Mouse (Mus musculus) kidney, adult 2 months (tissue): Measurements from ENCODE around the gene Fam102b.

Source experiments
- CTCF ChIP-seq: fragments of 200-500 bp; conservative IDR thresholded peaks from 2 replicates; pipeline ENCODE4 v1.5.1; 2011; ENCODE audit warnings: low read depth, mild to moderate bottlenecking, control low read depth, low read length, moderate library complexity, mixed read lengths; ENCODE audit not compliant: insufficient read depth, insufficient read length
- POLR2A ChIP-seq: fragments of 200-500 bp; IDR thresholded peaks from one replicate; pipeline ENCODE4 v1.6.1; 2011; ENCODE audit warnings: low read depth, low read length, control low read depth

GRCm38 (mm10) chr3:108966051-108966450 lies 61.4 kb downstream of the Fam102b start:
- no peak for TF ChIP-seq CTCF
- no peak for TF ChIP-seq POLR2A
